Mouse (Mus musculus) ES-E14 (cell line): ENCODE data around the gene Shb.

ENCODE experiments used
- CHD2 ChIP-seq: IDR thresholded peaks from 2 replicates; pipeline ENCODE4 v1.6.1; 2014; ENCODE audit warnings: mild to moderate bottlenecking, low read depth, low read length, inconsistent platforms
- HCFC1 ChIP-seq: IDR thresholded peaks from 2 replicates; pipeline ENCODE4 v1.6.1; 2012; ENCODE audit warnings: low read length, inconsistent platforms, borderline replicate concordance; ENCODE audit not compliant: insufficient read depth
- MAFK ChIP-seq: IDR thresholded peaks from 2 replicates; pipeline ENCODE4 v1.6.1; 2014; ENCODE audit warnings: mild to moderate bottlenecking, low read depth, low read length, inconsistent platforms; ENCODE audit not compliant: insufficient read depth
- ZNF384 ChIP-seq: IDR thresholded peaks from 2 replicates; pipeline ENCODE4 v1.6.1; 2012; ENCODE audit warnings: low read depth, low read length, inconsistent platforms

GRCm38 (mm10) chr4:45449012-45449411, 83.3 kb downstream of the Shb start:
- TF ChIP-seq HCFC1 (no peak), CHD2 (no peak), MAFK (no peak), ZNF384 (no peak)
